Mouse (Mus musculus) urinary bladder, postnatal 36 days (tissue): ENCODE data around the gene Stn1.

Experiments
- DNase-seq, 2 experiments: peaks; one replicate each; pipeline ENCODE4 v3.0.0; 2022; ENCODE audit warnings: low spot score in 2 of 2, mixed read lengths in 1 of 2

The Stn1 gene

GRCm38 (mm10) chr19:47510135-47510472, 27.2 kb downstream of the Stn1 start:
- DNase-seq = no peak

GRCm38 (mm10) chr19:47508771-47509281, 28.5 kb downstream of the Stn1 start:
- DNase-seq = peak; percentile 63 to 71

DNA sequence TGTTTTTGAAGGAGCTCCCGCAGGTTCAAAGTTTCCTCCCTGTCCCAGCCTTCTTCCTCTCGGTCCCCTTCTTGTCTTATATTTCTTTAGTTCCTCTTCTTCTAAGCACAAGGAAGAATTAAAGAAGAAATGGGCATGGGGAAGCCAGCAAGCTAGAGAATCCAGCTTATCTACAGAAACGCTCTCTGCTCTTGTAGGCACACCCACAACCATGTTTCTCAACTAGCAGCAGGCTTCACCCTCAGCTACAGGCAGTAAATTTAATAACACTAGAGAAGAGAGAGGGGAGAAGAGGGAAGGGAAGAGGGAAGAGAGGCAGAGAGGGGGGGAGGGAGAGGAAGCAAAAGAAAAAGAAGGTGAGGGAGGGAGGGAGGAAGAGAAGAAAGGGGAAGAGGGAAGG, 29.1 kb downstream of the Stn1 start:
- no peak for DNase-seq

DNA sequence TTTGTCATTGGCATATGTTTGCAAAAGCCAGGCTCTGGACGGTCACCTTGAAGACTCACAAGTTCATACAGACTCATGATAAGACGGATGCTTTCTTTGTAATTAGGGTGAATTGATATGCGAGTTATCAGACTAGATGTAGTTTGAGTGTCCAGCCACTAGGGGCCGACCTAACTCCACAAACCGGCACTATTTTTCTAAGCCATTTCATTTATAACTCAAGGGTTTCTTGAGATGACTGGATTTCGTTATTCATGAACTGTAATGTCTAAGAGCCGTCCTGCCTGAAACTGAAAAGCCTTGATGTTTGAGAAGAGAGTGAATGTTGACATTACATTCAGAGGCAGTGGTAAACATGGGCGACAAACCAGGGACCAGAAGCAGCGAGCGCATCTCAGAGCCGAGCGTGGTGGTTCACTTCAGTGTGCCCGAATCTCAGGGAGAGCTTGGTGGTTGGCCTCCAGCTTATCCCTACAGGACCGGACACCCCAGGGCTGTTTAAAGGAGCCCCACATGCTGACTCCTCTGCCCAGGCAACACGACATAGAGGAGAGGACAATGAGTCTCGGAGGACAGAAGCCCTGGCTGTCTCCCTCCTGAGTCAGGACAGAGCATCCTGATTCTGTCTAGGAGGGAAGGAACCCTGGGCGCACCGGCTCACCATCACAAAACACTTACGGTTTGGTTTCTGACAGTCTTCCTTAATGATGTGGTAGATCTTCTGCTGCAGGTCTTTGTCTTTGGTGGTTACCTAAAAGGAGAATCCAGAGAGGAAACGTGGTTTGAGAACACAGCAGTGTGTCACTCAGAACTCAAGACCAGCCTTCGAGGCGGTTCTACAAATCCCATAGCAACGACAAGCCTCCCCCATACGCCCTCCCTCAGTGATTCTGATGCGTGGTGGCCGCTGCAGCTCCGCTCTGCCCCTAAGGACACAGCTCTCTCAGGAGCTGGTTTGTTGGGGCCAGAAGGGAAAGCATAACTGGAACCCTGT, 29.9 kb downstream of the Stn1 start:
- peak; percentile 59 to 62 for DNase-seq

- no peak for DNase-seq
Observed at GRCm38 (mm10) chr19:47503625-47504024, 33.7 kb downstream of the Stn1 start.

GRCm38 (mm10) chr19:47502563-47502962, 34.7 kb downstream of the Stn1 start:
- no peak for DNase-seq

DNA sequence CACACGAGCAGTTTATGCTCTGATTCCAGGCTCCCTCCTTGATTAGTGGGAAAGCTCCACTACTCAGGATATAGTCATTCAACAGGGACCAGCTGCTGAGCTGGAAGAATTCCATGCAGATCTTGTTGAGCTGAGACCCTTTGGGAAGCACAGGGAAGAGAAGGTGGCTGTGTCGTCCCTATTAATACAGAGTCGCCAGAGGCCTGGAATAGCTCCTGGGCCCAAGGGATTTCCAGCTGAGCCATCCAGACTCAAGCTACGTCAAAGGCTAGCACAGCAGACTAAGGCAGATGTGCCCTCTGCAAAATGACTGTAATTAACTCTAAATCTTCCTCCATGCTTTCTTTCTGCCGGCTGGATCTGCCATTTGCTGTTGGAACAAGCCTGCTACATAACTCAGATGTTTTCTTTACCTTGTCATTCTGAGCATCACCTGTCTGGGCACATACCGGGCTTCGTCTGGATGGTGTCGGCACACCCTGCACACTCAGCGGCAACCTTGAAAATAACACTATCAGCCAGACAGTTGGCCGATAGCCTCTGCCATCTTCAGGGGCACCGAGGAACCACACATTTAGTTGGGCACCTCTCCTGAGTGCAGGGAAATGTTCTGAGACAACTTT, 36.8 kb downstream of the Stn1 start:
- no peak for DNase-seq

DNA sequence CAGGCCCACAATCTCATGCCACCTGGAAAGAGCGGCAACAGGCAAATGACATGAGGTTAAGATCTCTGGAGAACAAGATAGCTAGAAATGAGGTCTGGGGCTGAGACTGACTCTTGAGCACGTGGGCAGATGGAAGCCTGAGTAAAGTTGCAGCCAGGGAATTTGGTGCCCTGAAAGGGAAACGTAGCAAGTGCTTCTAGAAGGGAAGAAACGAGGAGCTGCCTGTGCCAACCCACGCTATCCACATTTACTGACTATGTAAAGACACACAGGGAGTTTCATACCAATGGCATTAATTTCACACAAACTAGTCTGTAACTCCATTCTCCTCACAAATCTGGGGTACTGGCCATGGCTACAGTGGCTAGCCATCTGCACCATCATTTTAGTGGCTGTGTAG, 37.5 kb downstream of the Stn1 start:
- DNase-seq = no peak

GRCm38 (mm10) chr19:47498942-47499341, 38.4 kb downstream of the Stn1 start:
- no peak for DNase-seq

GRCm38 (mm10) chr19:47497736-47498135, 39.6 kb downstream of the Stn1 start:
- no peak for DNase-seq

DNA sequence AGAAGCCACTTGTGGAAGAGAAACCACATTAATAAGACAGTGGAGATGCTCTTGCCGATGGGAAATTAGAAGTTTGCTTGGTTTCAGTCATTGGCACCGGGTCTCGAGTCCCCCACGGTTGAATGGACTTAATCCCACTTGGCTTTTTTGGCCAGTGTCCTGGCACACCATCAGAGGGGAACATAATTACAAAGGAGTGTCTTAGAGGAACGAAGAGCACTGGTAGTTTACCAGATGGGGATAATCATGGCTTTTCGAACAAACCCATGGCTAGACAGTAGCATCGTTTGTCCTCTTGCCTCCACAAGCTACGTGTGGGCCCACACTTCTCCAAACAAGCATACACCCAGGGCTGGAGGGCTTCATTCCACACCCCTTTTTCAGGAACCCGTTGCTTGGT, 40.0 kb downstream of the Stn1 start:
- no peak for DNase-seq

GRCm38 (mm10) chr19:47493017-47493997, 44.0 kb downstream of the Stn1 start:
- DNase-seq = no peak

GRCm38 (mm10) chr19:47492422-47492821, 44.9 kb downstream of the Stn1 start:
- DNase-seq = no peak

GRCm38 (mm10) chr19:47491853-47492252, 45.5 kb downstream of the Stn1 start:
- no peak for DNase-seq

- DNase-seq = no peak
Observed at GRCm38 (mm10) chr19:47489233-47489632, 48.1 kb downstream of the Stn1 start.

DNA sequence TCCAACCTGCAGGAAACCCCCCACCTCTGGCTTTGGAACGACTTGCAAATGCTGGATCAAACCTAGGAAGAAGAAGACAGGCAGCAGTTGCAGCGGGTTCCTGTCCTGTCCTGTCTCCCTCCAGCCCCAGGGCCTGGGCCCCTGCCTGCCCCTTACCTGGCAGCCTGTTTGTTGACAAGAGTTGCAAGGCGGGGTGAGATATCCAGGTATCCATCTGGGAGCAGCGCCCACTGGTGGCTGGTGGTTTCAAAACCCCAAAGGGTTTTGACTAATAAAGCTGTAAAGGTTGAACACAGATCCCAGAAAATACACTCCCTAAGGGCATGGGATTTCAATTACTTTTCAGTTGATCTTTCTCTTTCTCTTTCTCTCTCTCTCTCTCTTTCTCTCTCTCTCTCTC, 49.1 kb downstream of the Stn1 start:
- DNase-seq = peak in 1 of 2 experiments; percentile 43

- no peak for DNase-seq
Observed at GRCm38 (mm10) chr19:47487572-47487971, 49.7 kb downstream of the Stn1 start.

DNA sequence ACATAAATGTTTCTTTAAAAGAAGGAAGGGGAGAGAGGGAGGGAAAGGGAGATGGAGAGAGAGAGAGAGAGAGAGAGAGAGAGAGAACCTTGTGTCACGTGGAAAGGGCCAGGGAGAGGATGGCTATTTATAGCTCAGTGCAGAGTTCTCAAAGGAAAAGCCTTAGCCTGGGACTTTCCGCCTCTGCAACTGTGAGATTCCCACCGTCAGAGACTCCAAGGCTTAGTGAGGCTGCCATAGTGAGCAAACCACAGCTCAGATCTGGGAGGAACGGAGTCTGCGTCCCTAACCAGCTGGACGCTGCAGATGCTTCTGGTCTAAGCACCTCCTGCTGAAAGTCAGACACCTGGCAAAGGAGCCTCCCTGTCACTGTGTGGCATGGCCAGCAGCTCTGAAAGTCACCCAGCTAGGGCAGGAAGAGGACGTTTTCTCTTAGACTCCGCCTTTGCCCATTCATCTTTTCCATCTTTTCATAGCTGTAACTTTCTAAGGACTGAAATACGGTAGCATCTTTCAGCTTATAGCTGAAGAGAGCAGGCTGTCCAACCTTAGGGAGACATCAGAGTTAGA, 51.2 kb downstream of the Stn1 start:
- DNase-seq = no peak

DNA sequence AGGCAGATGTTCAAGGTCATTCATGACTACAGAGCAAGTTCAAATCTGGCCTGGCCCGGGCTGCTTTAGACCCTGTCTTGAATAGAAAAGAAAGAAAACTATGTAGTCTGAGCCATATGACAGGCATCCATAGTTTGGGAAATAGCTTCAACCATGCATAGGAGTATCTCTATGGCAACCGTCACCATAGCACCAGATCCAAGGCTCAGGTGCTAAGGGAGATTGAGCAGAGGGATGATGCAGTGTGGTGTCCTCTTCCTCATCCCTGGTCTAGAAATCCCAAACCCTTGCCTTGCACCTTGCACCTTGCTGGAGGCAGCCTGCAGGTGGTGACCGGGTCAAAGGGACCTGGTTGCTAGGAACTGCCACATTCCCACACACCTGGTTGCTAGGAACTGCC, 53.2 kb downstream of the Stn1 start:
- no peak for DNase-seq

GRCm38 (mm10) chr19:47483346-47483745, 54.0 kb downstream of the Stn1 start:
- DNase-seq = no peak

DNA sequence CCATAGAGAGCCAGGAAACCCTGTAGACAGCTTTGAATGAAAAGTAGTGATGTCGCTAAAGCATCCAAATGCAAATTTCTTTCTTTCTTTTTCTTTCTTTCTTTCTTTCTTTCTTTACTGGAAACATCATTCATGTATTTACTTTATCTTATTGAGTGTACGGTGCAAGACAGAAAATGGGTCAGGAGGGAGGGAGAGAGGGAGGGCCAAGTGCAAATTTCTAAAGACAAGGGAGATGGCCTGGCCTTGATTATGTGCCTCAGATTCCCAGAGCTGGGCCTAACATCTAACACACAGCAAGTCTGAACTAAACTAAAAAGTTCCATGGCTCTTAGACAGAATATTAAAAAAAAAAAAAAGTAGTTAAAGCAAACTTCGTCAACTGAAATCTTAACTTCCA, 63.9 kb downstream of the Stn1 start:
- DNase-seq = no peak
